Mouse (Mus musculus): ENCODE results near the gene Gsg1. TPM values are rescaled to one million over a fixed set of nuclear protein-coding genes. Genes with fewer than 3 reads are reported as not detected.

Gsg1 gene
- polyA plus RNA-seq, 1 experiment from 2014 or later: 0.25 TPM

DNA sequence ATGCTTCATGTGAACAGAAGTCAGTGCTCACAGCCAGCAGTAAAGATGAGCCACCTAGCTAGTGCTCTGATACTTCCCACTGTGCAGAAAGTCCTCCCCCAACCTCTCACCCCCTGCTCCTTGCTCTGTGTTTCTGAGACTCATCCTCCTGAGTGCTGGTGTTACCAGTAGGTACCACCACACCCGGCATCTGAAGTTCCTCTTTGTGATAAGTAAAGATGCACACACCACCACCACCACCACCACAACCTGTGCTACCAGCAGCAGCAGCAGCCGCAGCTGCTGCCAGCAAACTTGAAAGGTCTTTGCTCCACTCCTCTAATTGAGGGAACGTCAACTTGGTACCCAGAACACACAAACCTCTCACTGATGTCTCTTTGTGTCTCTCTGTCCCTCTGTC is 13.1 kb upstream of the Gsg1 start:
- no peaks in the 10 kb centered on the region for H3K27me3 ChIP-seq (ENCODE audit: control insufficient read depth, insufficient read depth, low read depth, low read length)
- no peak overlapping the region for H3K27ac ChIP-seq (ENCODE audit: low read length)
- no peak overlapping the region for H3K9ac ChIP-seq (ENCODE audit: low read depth, low read length)
- H3K4me1 ChIP-seq (ENCODE audit: control insufficient read depth, insufficient read depth, low read length): peaks cover 3% of the 10 kb centered on the region; the same call in 1 of the 2 replicates
- 80% methylated on average over 3 of the region's 3 CpGs for WGBS
- no peak overlapping the region for H3K4me3 ChIP-seq (ENCODE audit: low read depth, low read length)
- ATAC-seq: no peak
- H3K9me3 ChIP-seq (replicated peaks; ENCODE audit: control insufficient read depth, low read length, poor library complexity, severe bottlenecking): no peaks in the 10 kb centered on the region
- H3K36me3 ChIP-seq (ENCODE audit: control insufficient read depth, insufficient read depth, low read length): no peaks in the 10 kb centered on the region
- no peak overlapping the region for H3K4me2 ChIP-seq (ENCODE audit: low read length)

DNA sequence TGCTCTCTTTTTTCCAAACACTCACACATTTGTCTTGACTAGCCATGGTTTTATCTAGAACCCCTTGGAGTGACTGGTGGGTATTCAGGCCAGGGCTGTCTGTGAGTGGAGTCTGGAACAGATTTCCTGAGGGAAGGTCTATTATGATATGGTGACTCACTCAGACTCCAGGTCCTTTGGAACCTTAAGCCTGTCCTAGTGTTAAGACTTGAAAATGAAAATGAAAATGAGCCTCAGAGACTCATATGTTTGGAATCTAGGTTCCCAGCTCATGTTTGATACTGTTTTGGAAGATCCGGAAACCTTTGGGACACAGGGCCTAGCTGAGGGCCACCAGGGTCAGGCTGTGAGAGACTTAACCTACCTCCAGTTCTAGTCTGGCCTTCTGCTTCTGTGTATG is 11.9 kb upstream of the Gsg1 start:
- Histone ChIP-seq H3K27ac (ENCODE audit: low read length) (no peak overlapping the region), H3K4me1 (ENCODE audit: control insufficient read depth, insufficient read depth, low read length) (peaks cover 3% of the 10 kb centered on the region; the same call in 1 of the 2 replicates), H3K4me3 (ENCODE audit: low read depth, low read length) (no peak overlapping the region), H3K4me2 (ENCODE audit: low read length) (no peak overlapping the region), H3K9ac (ENCODE audit: low read depth, low read length) (no peak overlapping the region), H3K36me3 (ENCODE audit: control insufficient read depth, insufficient read depth, low read length) (no peaks in the 10 kb centered on the region), H3K9me3 (replicated peaks; ENCODE audit: control insufficient read depth, low read length, poor library complexity, severe bottlenecking) (no peaks in the 10 kb centered on the region), H3K27me3 (ENCODE audit: control insufficient read depth, insufficient read depth, low read depth, low read length) (no peaks in the 10 kb centered on the region)
- 96% methylated on average over 1 of the region's 1 CpGs for WGBS
- ATAC-seq: no peak

DNA sequence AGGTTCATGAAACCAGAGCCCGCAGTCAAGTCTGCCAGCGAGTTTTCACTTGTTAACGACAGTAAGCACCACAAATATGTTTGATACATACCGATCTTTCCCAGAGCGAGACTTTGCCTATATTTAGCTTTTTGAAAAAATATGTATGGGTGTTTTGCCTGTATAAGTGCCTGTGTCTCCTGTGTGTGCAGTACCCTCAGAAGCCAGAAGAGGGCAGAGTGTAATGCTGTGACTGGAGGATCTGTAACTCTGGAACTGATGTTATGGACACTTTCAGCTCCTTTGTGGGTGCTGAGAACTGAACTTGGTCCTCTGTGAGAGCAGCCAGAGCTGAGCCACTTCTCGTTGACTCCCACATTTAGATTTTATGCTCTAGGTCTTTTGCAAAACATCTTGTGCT is 10.0 kb upstream of the Gsg1 start:
- no peak for ATAC-seq
- no peak overlapping the region for H3K27ac ChIP-seq (ENCODE audit: low read length)
- H3K27me3 ChIP-seq (ENCODE audit: control insufficient read depth, insufficient read depth, low read depth, low read length): no peaks in the 10 kb centered on the region
- no peak overlapping the region for H3K4me3 ChIP-seq (ENCODE audit: low read depth, low read length)
- WGBS: 98% methylated on average over 6 of the region's 6 CpGs
- H3K9ac ChIP-seq (ENCODE audit: low read depth, low read length): no peak overlapping the region
- H3K9me3 ChIP-seq (replicated peaks; ENCODE audit: control insufficient read depth, low read length, poor library complexity, severe bottlenecking): no peaks in the 10 kb centered on the region
- H3K36me3 ChIP-seq (ENCODE audit: control insufficient read depth, insufficient read depth, low read length): no peaks in the 10 kb centered on the region
- no peak overlapping the region for H3K4me2 ChIP-seq (ENCODE audit: low read length)
- H3K4me1 ChIP-seq (ENCODE audit: control insufficient read depth, insufficient read depth, low read length): no peaks in the 10 kb centered on the region

DNA sequence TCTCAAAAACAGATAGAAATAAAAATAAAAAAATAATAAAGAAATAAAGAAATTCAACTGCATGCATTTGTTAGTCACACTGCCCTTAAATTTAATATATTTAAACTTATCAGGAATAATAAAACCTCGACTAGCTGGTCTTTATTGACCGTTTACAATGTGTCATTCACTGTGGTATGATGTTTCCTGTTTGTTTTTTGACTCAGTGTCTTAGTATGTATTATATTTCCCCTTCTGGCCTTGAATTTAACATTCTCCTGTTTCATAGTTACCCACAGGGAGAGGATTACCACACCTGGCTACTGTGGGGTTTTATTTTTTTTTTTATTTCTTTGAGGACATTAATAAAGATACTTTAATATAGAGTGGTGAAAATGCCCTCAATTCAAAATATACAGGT is 8.4 kb upstream of the Gsg1 start:
- no peaks in the 10 kb centered on the region for H3K36me3 ChIP-seq (ENCODE audit: control insufficient read depth, insufficient read depth, low read length)
- no peak overlapping the region for H3K27ac ChIP-seq (ENCODE audit: low read length)
- H3K27me3 ChIP-seq (ENCODE audit: control insufficient read depth, insufficient read depth, low read depth, low read length): no peaks in the 10 kb centered on the region
- no peaks in the 10 kb centered on the region for H3K4me1 ChIP-seq (ENCODE audit: control insufficient read depth, insufficient read depth, low read length)
- no peak for ATAC-seq
- no peak overlapping the region for H3K9ac ChIP-seq (ENCODE audit: low read depth, low read length)
- no peaks in the 10 kb centered on the region for H3K9me3 ChIP-seq (replicated peaks; ENCODE audit: control insufficient read depth, low read length, poor library complexity, severe bottlenecking)
- no peak overlapping the region for H3K4me3 ChIP-seq (ENCODE audit: low read depth, low read length)
- 88% methylated on average over 2 of the region's 2 CpGs for WGBS
- H3K4me2 ChIP-seq (ENCODE audit: low read length): no peak overlapping the region

DNA sequence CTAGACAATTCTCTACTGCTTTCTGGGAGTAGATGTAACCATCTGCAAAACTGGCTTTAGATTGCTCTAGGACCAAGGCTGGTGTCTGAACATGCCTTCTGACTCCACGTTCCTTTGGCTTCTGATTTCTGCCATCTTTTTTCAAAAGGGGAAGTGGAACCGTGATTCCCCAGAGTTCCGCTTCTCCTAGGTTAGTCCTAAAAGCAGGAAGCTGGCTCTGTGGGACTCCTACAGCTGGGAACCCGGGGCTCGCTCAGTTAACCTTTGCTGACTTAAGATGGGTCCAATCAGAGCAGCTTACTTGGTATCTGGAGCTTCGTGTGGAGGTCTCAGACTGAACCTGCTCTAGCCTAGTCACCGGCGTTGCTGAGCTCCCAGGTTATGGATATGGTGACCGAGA is 7.0 kb upstream of the Gsg1 start:
- H3K4me1 ChIP-seq (ENCODE audit: control insufficient read depth, insufficient read depth, low read length): no peaks in the 10 kb centered on the region
- no peaks in the 10 kb centered on the region for H3K9me3 ChIP-seq (replicated peaks; ENCODE audit: control insufficient read depth, low read length, poor library complexity, severe bottlenecking)
- no peak overlapping the region for H3K4me2 ChIP-seq (ENCODE audit: low read length)
- no peak overlapping the region for H3K9ac ChIP-seq (ENCODE audit: low read depth, low read length)
- H3K27me3 ChIP-seq (ENCODE audit: control insufficient read depth, insufficient read depth, low read depth, low read length): no peaks in the 10 kb centered on the region
- ATAC-seq: no peak
- no peak overlapping the region for H3K27ac ChIP-seq (ENCODE audit: low read length)
- WGBS: 89% methylated on average over 9 of the region's 9 CpGs
- no peaks in the 10 kb centered on the region for H3K36me3 ChIP-seq (ENCODE audit: control insufficient read depth, insufficient read depth, low read length)
- H3K4me3 ChIP-seq (ENCODE audit: low read depth, low read length): no peak overlapping the region

DNA sequence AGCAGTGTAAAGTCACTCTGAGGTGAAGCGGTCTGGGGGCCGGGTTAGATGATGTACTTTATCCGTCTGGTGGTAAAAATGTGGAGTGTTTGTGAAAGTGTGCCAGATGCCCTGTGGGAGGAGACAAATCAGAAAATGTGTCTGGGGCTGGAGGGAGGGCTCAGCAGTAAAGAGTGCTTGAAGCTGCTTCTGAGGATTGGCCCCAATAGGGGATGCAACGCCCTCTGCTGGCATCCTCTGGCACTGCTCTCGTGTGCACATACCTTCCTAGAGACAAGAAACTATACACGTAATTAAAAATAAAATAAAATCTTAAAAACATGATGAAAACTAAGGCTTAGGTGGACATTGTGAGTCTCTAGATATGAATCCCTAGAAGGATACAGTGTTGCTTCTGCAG is 6.3 kb upstream of the Gsg1 start:
- no peak overlapping the region for H3K4me3 ChIP-seq (ENCODE audit: low read depth, low read length)
- H3K36me3 ChIP-seq (ENCODE audit: control insufficient read depth, insufficient read depth, low read length): no peaks in the 10 kb centered on the region
- no peaks in the 10 kb centered on the region for H3K4me1 ChIP-seq (ENCODE audit: control insufficient read depth, insufficient read depth, low read length)
- no peaks in the 10 kb centered on the region for H3K9me3 ChIP-seq (replicated peaks; ENCODE audit: control insufficient read depth, low read length, poor library complexity, severe bottlenecking)
- WGBS: 94% methylated on average over 6 of the region's 6 CpGs
- no peaks in the 10 kb centered on the region for H3K27me3 ChIP-seq (ENCODE audit: control insufficient read depth, insufficient read depth, low read depth, low read length)
- H3K9ac ChIP-seq (ENCODE audit: low read depth, low read length): no peak overlapping the region
- no peak for ATAC-seq
- H3K27ac ChIP-seq (ENCODE audit: low read length): no peak overlapping the region
- H3K4me2 ChIP-seq (ENCODE audit: low read length): no peak overlapping the region

DNA sequence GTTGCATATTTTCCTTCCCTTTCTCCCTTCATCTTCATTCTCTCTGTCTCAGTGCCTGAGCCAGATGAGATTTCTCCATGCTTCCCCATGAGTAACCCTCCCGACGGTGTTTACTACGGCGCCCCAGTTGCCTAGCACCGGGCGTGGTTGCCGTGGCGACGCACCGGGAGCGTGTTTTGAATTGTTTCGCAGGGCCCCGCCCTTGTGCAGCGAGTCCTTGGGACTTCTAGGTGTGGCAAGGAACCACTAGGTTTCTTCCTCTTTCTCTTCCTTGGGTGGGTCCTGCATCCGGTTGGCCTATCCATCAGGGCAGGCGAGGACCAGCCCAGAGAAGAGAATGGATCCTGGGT is 1.4 kb downstream of the Gsg1 start:
- peaks cover 11% of the 10 kb centered on the region for H3K4me1 ChIP-seq (ENCODE audit: control insufficient read depth, insufficient read depth, low read length)
- H3K4me2 ChIP-seq (ENCODE audit: low read length): peak overlapping the region; percentile 47
- peak; percentile 87 for ATAC-seq
- H3K9me3 ChIP-seq (replicated peaks; ENCODE audit: control insufficient read depth, low read length, poor library complexity, severe bottlenecking): no peaks in the 10 kb centered on the region
- H3K9ac ChIP-seq (ENCODE audit: low read depth, low read length): peak overlapping the region; percentile 30
- WGBS: 4% methylated on average over 16 of the region's 16 CpGs
- no peaks in the 10 kb centered on the region for H3K27me3 ChIP-seq (ENCODE audit: control insufficient read depth, insufficient read depth, low read depth, low read length)
- H3K4me3 ChIP-seq (ENCODE audit: low read depth, low read length): no peak overlapping the region
- H3K36me3 ChIP-seq (ENCODE audit: control insufficient read depth, insufficient read depth, low read length): no peaks in the 10 kb centered on the region
- H3K27ac ChIP-seq (ENCODE audit: low read length): no peak overlapping the region

DNA sequence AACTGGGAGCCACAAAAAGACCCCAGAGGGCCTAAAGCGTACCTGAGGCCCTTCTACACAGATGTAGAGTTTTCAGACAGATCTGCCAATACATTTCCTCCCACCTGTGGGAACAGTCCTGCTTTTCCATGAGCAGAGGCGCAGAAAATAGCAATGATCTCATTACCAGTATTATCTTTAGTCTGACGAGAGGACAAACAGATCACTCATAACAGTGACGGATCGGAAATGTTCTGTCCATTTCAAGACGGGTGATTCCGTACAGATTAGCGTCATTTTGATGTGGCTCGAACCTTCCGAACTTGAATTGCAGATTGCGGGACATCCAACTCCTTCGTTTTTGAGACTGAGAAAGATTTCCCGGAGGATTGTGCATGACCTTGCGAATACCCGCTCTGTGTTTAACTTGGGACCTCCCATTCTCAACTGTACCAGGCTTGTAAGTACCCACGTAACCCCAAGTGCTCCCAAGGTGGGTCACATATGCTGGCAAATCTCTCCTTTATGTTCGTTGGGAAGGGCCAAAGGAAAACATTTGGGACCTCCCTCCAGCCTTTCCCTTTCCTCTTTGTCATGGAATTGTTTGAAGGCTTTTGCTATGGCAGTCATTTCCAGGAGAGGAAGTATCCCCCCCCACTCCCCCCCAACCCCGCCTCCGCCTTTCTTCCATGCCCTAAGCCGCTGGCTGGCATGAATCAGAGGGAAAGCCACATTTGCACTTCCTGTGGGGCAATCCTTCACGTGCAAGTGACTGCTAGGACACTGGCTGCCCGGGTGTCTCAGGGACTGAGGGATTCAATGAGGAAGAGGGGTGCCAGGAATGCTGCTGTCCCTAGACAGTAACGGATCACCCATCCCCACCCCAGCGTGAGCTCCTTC is 2.1 kb downstream of the Gsg1 start:
- WGBS: 37% methylated on average over 24 of the region's 24 CpGs
- ATAC-seq: peak; percentile 66

DNA sequence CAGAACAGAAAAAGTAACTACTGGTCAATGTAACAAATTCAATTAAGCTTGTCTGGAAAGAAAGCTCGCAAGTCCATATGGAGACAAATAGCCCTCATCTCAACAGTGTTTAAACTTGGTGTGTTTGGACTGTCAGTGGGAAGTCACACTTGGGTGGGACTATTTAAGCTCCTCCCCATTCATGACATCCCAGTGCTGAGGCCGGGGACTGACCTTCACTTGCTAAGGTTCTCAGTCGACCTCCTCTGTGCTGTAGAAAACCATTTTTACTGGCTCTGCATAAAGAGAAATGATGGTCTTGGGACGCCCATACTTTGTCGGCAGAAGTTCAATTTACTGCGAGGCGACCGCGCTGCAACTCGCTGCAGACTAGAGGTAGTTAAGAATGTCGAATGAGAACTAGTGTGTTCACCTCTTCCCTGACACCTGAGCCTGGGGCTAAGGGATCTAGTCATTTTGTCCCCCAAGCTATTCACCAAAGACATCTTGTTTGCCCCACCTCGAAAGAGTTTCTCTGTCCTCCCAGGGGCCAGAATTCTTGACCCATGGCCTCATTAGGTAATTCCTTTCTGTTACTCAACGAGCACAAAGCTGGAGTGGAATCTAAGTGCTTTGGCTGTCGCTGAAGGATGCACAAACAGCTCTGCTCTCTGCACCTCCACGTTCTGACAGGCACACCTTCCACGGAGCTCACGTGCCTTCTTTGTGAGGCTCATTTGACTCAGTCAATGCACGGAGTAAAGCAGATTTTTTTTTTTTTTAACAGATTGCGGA is 3.0 kb downstream of the Gsg1 start:
- peaks cover 11% of the 10 kb centered on the region for H3K4me1 ChIP-seq (ENCODE audit: control insufficient read depth, insufficient read depth, low read length)
- no peak overlapping the region for H3K4me3 ChIP-seq (ENCODE audit: low read depth, low read length)
- ATAC-seq: no peak
- H3K9ac ChIP-seq (ENCODE audit: low read depth, low read length): no peak overlapping the region
- H3K27me3 ChIP-seq (ENCODE audit: control insufficient read depth, insufficient read depth, low read depth, low read length): no peaks in the 10 kb centered on the region
- no peak overlapping the region for H3K27ac ChIP-seq (ENCODE audit: low read length)
- no peaks in the 10 kb centered on the region for H3K9me3 ChIP-seq (replicated peaks; ENCODE audit: control insufficient read depth, low read length, poor library complexity, severe bottlenecking)
- H3K4me2 ChIP-seq (ENCODE audit: low read length): no peak overlapping the region
- no peaks in the 10 kb centered on the region for H3K36me3 ChIP-seq (ENCODE audit: control insufficient read depth, insufficient read depth, low read length)
- WGBS: 64% methylated on average over 19 of the region's 19 CpGs

More for the DNA sequence above, 2.1 kb downstream of the Gsg1 start:
- Histone ChIP-seq H3K4me1 (ENCODE audit: control insufficient read depth, insufficient read depth, low read length) (peaks cover 11% of the 10 kb centered on the region), H3K9ac (ENCODE audit: low read depth, low read length) (peak overlapping the region; percentile 30), H3K27ac (ENCODE audit: low read length) (no peak overlapping the region), H3K4me2 (ENCODE audit: low read length) (peak overlapping the region; percentile 47), H3K36me3 (ENCODE audit: control insufficient read depth, insufficient read depth, low read length) (no peaks in the 10 kb centered on the region), H3K27me3 (ENCODE audit: control insufficient read depth, insufficient read depth, low read depth, low read length) (no peaks in the 10 kb centered on the region), H3K9me3 (replicated peaks; ENCODE audit: control insufficient read depth, low read length, poor library complexity, severe bottlenecking) (no peaks in the 10 kb centered on the region), H3K4me3 (ENCODE audit: low read depth, low read length) (no peak overlapping the region)

All from midbrain, embryonic 16.5 days (tissue).